Mouse (Mus musculus) lung, postnatal 0 days (tissue): Measurements from ENCODE around the gene Fbxo11. TPM values are rescaled to one million over a fixed set of nuclear protein-coding genes. Genes with fewer than 3 reads are reported as not detected.

Experiments used
- ATAC-seq: fragments of 200-750 bp; cut with Nextera tagmentation; 2 replicates; pipeline ENCODE4 v1.8.0; 2017; ENCODE audit warnings: moderate library complexity
- DNase-seq: peaks from one replicate; pipeline ENCODE4 v3.0.0-alpha.2; 2016; ENCODE audit warnings: low spot score
- H3K27ac ChIP-seq: fragments of 300-500 bp; sonication (generic); 2 replicates; pipeline ENCODE4 v1.5.1; 2014; ENCODE audit warnings: antibody characterized with exemption, mild to moderate bottlenecking, low read length, mixed read lengths
- H3K27me3 ChIP-seq: fragments of 300-500 bp; sonication (generic); replicated peaks from 2 replicates; pipeline ENCODE4 v1.6.1; 2014; ENCODE audit warnings: low read length, mixed read lengths; ENCODE audit not compliant: insufficient read depth
- H3K36me3 ChIP-seq: fragments of 300-500 bp; sonication (generic); 2 replicates; pipeline ENCODE4 v1.6.1; 2014; ENCODE audit warnings: low read length, mixed read lengths; ENCODE audit not compliant: insufficient read depth
- H3K4me1 ChIP-seq: fragments of 300-500 bp; sonication (generic); 2 replicates; pipeline ENCODE4 v1.6.1; 2014; ENCODE audit warnings: antibody characterized with exemption, low read depth, low read length, mixed read lengths; ENCODE audit not compliant: insufficient read depth
- H3K4me2 ChIP-seq: fragments of 300-500 bp; sonication (generic); replicated peaks from 2 replicates; pipeline ENCODE4 v1.6.1; 2014; ENCODE audit warnings: low read depth, mild to moderate bottlenecking, low read length, moderate library complexity, mixed read lengths
- H3K4me3 ChIP-seq: fragments of 300-500 bp; sonication (generic); 2 replicates; pipeline ENCODE4 v1.5.1; 2014; ENCODE audit warnings: low read depth, low read length
- H3K9ac ChIP-seq: fragments of 300-500 bp; sonication (generic); replicated peaks from 2 replicates; pipeline ENCODE4 v1.6.1; 2014; ENCODE audit warnings: low read depth, mild to moderate bottlenecking
- H3K9me3 ChIP-seq: fragments of 300-500 bp; sonication (generic); 2 replicates; pipeline ENCODE4 v1.6.1; 2016; ENCODE audit warnings: low read length, mixed read lengths
- CTCF ChIP-seq: IDR thresholded peaks from 2 replicates; pipeline ENCODE4 v1.5.1; 2016; ENCODE audit warnings: antibody characterized with exemption, mild to moderate bottlenecking
- EP300 ChIP-seq: IDR thresholded peaks from 2 replicates; pipeline ENCODE4 v1.6.1; 2016; ENCODE audit warnings: antibody characterized with exemption, mild to moderate bottlenecking, control low read depth
- WGBS: fragments of 180-500 bp; shearing (Covaris S2); extraction: QIAGEN DNeasy Blood & Tissue Kit; methylation state at CpG from one replicate; pipeline ENCODE4 v1.1.7; 2014; 5-methylcytosine and 5-hydroxymethylcytosine counted together
- polyA plus RNA-seq: library from polyadenylated mRNA; unstranded; fragments of >200 nt; fragmentation: Nextera tagmentation; extraction: Ambion mirVana; gene quantifications from 2 replicates; pipeline ENCODE4 v1.2.1, GENCODE M21; 2015

Fbxo11 gene
- polyA plus RNA-seq, 1 experiment from 2014 or later: 14.6 TPM

DNA sequence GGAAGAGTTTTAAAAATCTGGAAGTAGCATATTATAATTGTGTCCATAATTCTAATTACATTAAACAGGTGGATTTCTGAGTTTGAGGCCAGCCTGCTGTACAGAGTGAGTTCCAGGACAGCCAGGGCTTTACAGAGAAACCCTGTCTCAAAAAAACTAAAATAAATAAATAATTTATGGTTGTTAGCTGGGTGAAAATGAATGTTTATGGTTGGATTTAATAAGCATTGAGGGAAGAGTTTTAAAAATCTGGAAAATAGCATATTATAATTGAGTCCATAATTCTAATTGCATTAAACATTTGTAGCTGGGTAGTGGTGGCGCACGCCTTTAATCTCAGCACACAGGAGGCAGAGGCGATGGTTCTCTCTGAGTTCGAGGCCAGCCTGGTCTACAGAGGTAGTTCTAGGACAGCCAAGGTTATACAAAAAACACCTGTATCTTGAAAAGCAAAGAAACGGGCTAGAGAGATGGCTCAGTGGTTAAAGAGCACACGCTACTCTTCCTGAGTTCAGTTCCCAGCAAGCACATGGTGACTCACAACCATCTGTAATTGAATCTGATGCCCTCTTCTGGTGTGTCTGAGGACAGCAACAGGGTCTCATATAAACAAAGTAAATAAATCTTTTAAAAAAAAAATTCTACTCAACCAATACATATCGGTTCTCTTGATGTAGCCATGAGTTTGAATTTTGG lies 3.1 kb upstream of the Fbxo11 start:
- no peak for DNase-seq
- WGBS: 92% methylated on average over 7 of the region's 7 CpGs
- no peak overlapping the region for H3K27ac ChIP-seq
- TF ChIP-seq EP300: no peak
- TF ChIP-seq CTCF: no peak
- H3K36me3 ChIP-seq: no peaks in the 10 kb centered on the region
- ATAC-seq: no peak
- no peaks in the 10 kb centered on the region for H3K27me3 ChIP-seq
- H3K4me1 ChIP-seq: no peaks in the 10 kb centered on the region; the same call in 1 of the 2 replicates
- no peak overlapping the region for H3K9ac ChIP-seq
- H3K9me3 ChIP-seq: no peaks in the 10 kb centered on the region
- H3K4me2 ChIP-seq: no peak overlapping the region
- no peak overlapping the region for H3K4me3 ChIP-seq

DNA sequence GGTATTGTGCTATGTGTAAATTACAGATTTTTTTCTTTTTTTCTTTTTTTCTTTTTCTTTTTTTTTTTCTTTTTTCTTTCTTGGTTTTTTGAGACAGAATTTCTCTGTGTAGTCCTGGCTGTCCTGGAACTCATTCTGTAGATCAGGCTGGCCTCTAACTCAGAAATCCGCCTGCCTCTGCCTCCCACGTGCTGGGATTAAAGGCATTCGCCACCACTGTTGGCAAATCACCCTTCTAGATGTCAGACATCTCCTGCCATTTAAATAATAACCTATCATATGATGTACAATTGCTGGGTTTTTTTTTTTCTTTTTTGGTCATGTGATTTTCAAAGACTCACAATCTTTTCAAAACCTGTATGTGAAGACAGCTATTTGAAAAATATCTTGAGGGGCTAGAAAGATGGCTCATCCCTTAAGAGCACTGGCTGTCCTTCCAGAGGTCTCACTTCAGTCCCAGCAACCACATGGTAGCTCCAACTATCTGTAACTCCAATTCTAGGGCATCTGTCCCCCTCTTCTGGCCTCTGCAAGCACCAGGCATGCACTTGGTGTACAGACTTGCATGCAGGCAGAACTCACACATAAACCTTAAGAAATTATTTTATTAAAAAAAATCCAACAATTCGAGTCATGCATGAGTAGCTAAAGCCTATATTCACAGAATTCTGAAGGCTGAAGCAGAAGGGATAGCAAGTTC lies 2.3 kb upstream of the Fbxo11 start:
- no peak for TF ChIP-seq EP300
- peak; percentile 37 for TF ChIP-seq CTCF
- peak overlapping the region; percentile 100; the same call in 1 of the 2 replicates for H3K27ac ChIP-seq
- WGBS: 71% methylated on average over 4 of the region's 4 CpGs

DNA sequence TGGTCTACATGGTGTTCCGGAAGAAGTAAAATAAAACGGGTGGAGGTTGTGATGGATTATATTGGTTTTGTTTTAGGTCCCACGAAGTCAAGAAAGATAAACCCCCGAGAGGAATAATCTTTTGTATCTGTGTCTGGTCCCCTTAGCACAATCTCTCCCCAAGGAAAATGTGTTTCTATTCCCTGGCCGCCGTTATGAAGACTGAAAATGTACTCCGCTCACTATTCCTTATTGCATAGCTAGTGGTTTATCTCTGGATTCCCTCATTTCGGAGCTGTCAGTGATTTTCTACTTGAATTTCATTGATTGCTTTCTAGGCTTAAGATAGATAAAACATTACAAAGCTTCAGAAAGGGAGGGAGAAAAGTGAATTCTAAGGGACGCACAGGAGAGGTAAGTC lies 1.7 kb upstream of the Fbxo11 start:
- H3K36me3 ChIP-seq: no peaks in the 10 kb centered on the region
- H3K4me1 ChIP-seq: no peaks in the 10 kb centered on the region; the same call in 1 of the 2 replicates
- 5% methylated on average over 9 of the region's 9 CpGs for WGBS
- H3K4me2 ChIP-seq: peak overlapping the region; percentile 62
- H3K9ac ChIP-seq: peak overlapping the region; percentile 27; the same call in 1 of the 2 replicates
- no peak for TF ChIP-seq EP300
- no peak for TF ChIP-seq CTCF
- peak overlapping the region; percentile 91 for H3K4me3 ChIP-seq
- ATAC-seq (no peak), DNase-seq (no peak)
- H3K9me3 ChIP-seq: no peaks in the 10 kb centered on the region
- H3K27me3 ChIP-seq: no peaks in the 10 kb centered on the region
- H3K27ac ChIP-seq: peak overlapping the region; percentile 100

More for the DNA sequence above, 2.3 kb upstream of the Fbxo11 start:
- Histone ChIP-seq H3K36me3 (no peaks in the 10 kb centered on the region), H3K27me3 (no peaks in the 10 kb centered on the region), H3K9me3 (no peaks in the 10 kb centered on the region), H3K4me3 (peak overlapping the region; percentile 91; the same call in 1 of the 2 replicates), H3K4me1 (no peaks in the 10 kb centered on the region; the same call in 1 of the 2 replicates), H3K4me2 (peak overlapping the region; percentile 62; the same call in 1 of the 2 replicates), H3K9ac (no peak overlapping the region)
- ATAC-seq: no peak
- DNase-seq: no peak

DNA sequence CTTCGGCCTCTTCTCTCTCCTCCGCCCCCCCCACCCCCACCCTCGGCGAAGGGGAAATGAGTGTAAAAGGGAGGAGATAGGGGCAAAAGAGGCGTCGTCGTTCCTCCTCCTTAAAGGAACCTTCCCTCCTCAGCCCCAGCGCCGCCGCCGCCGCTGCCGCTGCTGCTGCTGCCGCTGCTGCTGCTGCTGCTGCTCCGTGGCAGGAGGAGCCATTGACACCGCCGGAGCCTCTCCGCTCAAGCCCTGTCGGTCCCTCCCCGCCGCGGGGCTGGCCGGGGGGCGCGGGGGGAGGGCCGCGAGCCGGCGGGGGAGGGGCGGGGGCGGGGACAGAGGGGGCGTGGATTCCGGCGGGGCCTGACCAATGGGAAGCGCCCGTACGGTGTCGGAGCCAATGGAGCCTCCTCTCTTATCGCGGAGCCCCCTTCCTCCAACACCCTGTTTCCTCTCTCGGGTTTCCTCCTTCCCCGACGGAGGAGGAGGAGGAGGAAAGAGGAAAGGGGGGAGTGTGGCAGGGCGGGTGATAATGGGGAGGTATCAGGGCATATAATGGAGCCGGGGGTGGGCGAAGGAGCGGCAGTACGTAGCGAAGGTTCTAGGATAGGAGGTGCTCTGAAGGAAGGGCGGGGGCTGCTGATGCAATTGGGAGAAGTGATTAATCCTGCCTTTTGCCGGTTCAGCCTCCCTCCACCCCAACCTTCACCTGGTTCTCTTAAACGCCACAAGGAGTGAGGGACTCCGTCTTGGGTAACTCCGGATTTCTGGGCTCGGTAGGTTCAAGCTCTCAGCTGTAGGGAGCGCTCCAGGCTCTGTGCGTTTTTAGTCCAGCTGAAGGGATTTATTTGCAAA lies 933 bp upstream of the Fbxo11 start:
- peak overlapping the region; percentile 62 for H3K4me2 ChIP-seq
- TF ChIP-seq CTCF: peak; percentile 80
- TF ChIP-seq EP300: peak; percentile 90
- peak overlapping the region; percentile 91 for H3K4me3 ChIP-seq
- H3K36me3 ChIP-seq: no peaks in the 10 kb centered on the region
- WGBS: 0% methylated on average over 28 of the region's 57 CpGs
- peaks cover under 1% of the 10 kb centered on the region; the same call in 1 of the 2 replicates for H3K4me1 ChIP-seq
- H3K9ac ChIP-seq: peak overlapping the region; percentile 99
- H3K9me3 ChIP-seq: no peaks in the 10 kb centered on the region
- peak overlapping the region; percentile 100 for H3K27ac ChIP-seq
- peak; percentile 99 for DNase-seq
- no peaks in the 10 kb centered on the region for H3K27me3 ChIP-seq
- peak; percentile 95 for ATAC-seq

DNA sequence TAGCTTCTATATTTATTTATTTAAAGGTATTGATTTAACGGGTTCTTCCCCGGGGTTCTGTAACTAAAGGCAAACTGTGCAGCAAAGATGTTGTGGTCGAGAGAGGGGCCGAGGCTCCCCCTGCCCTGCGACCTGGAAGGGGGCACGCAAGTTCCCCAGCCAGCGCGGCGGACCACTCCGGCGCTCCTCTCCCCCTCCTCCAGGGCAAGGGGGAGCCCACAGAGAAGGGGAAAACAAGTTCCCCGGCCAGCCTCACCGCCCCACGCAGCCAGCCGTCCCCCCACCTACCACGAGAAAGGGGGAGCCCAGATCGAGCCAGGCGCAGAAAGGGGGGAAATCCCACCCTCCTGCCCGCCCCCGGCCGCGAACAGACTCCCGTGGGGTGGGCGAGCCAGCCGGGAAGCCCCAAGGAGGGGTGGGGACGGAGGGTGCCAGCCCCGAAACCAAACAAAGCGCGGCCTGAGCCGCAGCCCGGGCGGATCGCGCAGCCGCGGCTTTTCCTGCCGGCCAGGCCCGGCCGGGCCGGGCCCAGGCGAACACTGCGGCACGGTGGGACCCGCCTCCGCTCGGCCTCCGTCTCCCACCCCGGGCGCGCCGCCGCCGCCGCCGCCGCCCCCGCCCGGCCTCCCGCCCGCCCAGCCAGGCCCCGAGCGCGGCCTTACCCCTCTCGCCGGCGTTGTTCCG lies 602 bp downstream of the Fbxo11 start:
- peak overlapping the region; percentile 91 for H3K4me3 ChIP-seq
- H3K4me2 ChIP-seq: peak overlapping the region; percentile 62
- H3K27me3 ChIP-seq: no peaks in the 10 kb centered on the region
- no peaks in the 10 kb centered on the region for H3K36me3 ChIP-seq
- peaks cover 6% of the 10 kb centered on the region; the same call in 1 of the 2 replicates for H3K4me1 ChIP-seq
- peak; percentile 26 for ATAC-seq
- no peaks in the 10 kb centered on the region for H3K9me3 ChIP-seq
- DNase-seq: peak; percentile 75
- H3K9ac ChIP-seq: peak overlapping the region; percentile 99
- TF ChIP-seq CTCF (no peak), EP300 (no peak)
- H3K27ac ChIP-seq: peak overlapping the region; percentile 100
- 4% methylated on average over 28 of the region's 67 CpGs for WGBS
